Mouse (Mus musculus) heart, embryonic 14.5 days (tissue): ENCODE results near the gene Tiam1. TPM values are rescaled to one million over a fixed set of nuclear protein-coding genes. Genes with fewer than 3 reads are reported as not detected.

Experiments used
- ATAC-seq: fragments of 200-750 bp; cut with Nextera tagmentation; 2 replicates; pipeline ENCODE4 v1.8.0; 2017; ENCODE audit warnings: low read depth, moderate TSS enrichment; ENCODE audit not compliant: insufficient number of reproducible peaks, insufficient read depth, low FRiP score
- H3K27ac ChIP-seq, 2 experiments: fragments of 200-500 bp in 1 of 2; fragments of 300-500 bp in 1 of 2; sonication (generic) in 1 of 2; replicated peaks in 1 of 2; 2 replicates each; pipeline ENCODE4 v1.5.1; 2012 to 2014; ENCODE audit warnings: low read depth in 2 of 2, low read length in 2 of 2, control low read depth in 1 of 2, mild to moderate bottlenecking in 1 of 2, mixed read lengths in 1 of 2; ENCODE audit not compliant: control insufficient read depth in 1 of 2, insufficient read depth in 1 of 2
- H3K27me3 ChIP-seq: fragments of 300-500 bp; sonication (generic); 2 replicates; pipeline ENCODE4 v1.6.1; 2014; ENCODE audit warnings: mild to moderate bottlenecking, low read length, control low read depth; ENCODE audit not compliant: control insufficient read depth, insufficient read depth
- H3K36me3 ChIP-seq: fragments of 300-500 bp; sonication (generic); 2 replicates; pipeline ENCODE4 v1.6.1; 2014; ENCODE audit warnings: mild to moderate bottlenecking, control low read depth, low read length, mixed read lengths; ENCODE audit not compliant: control insufficient read depth, insufficient read depth
- H3K4me1 ChIP-seq, 2 experiments: fragments of 200-500 bp in 1 of 2; fragments of 300-500 bp in 1 of 2; sonication (generic) in 1 of 2; 2 replicates each; pipeline ENCODE4 v1.6.1; 2012 to 2014; ENCODE audit warnings: low read length in 2 of 2, control low read depth in 1 of 2, mixed read lengths in 1 of 2; ENCODE audit not compliant: control insufficient read depth in 2 of 2, insufficient read depth in 2 of 2
- H3K4me2 ChIP-seq: fragments of 300-500 bp; sonication (generic); 2 replicates; pipeline ENCODE4 v1.6.1; 2014; ENCODE audit warnings: mild to moderate bottlenecking, low read length
- H3K4me3 ChIP-seq, 2 experiments: fragments of 200-500 bp in 1 of 2; fragments of 300-500 bp in 1 of 2; sonication (generic) in 1 of 2; 2 replicates each; pipeline ENCODE4 v1.5.1; 2012 to 2014; ENCODE audit warnings: low read length in 2 of 2, mild to moderate bottlenecking in 2 of 2, control low read depth in 1 of 2, low read depth in 1 of 2, moderate library complexity in 1 of 2; ENCODE audit not compliant: control insufficient read depth in 1 of 2, insufficient read depth in 1 of 2
- H3K9ac ChIP-seq: fragments of 300-500 bp; sonication (generic); 2 replicates; pipeline ENCODE4 v1.6.1; 2014; ENCODE audit warnings: mild to moderate bottlenecking, low read length
- H3K9me3 ChIP-seq: fragments of 300-500 bp; sonication (generic); 2 replicates; pipeline ENCODE4 v1.6.1; 2016; ENCODE audit warnings: low read length, control low read depth; ENCODE audit not compliant: control insufficient read depth
- WGBS: fragments of 180-500 bp; shearing (Covaris S2); extraction: QIAGEN DNeasy Blood & Tissue Kit; methylation state at CpG from one replicate; pipeline ENCODE4 v1.1.7; 2014; 5-methylcytosine and 5-hydroxymethylcytosine counted together
- polyA plus RNA-seq: library from polyadenylated mRNA; unstranded; fragments of >200 nt; fragmentation: Nextera tagmentation; extraction: Ambion mirVana; gene quantifications from 2 replicates; pipeline ENCODE4 v1.2.1, GENCODE M21; 2014

Gene Tiam1
- polyA plus RNA-seq, 1 experiment from 2014 or later = 12.6 TPM

DNA sequence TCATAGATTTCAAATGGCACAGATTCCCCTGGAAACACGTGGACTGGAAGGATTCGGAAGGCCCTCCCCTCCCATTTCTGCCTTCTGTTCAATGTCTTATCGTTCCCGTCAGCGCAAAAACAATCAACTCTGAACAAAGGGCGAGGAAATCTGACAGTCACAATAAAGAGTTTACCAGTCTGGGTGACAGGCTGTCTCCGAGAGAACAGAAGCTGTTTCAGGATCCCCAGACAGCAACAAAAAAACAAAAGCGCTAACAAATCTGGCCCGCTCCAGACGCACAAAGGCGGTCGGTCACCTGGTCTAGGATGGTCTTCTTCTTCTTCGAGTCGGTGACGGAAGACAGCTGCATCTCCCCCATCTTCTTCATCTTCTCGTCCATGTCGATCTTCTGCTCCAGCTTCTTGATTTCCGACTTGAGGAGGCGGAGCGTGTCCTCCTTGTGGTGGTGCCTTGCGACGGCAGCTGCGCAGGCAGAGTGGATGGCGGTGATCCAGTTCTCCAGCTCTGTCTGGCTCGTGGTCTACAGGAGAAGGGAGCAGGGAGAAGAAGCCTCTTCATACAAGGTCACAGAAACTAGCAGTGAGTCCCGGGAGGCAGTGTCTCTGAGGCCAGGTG, 276.2 kb downstream of the Tiam1 start:
- ATAC-seq = no peak
- H3K27me3 ChIP-seq = no peaks in the 10 kb centered on the region
- H3K27ac ChIP-seq = no peak overlapping the region
- no peaks in the 10 kb centered on the region for H3K9me3 ChIP-seq
- H3K9ac ChIP-seq = no peak overlapping the region
- 83% methylated on average over 25 of the region's 26 CpGs for WGBS
- no peaks in the 10 kb centered on the region for H3K36me3 ChIP-seq
- no peak overlapping the region for H3K4me3 ChIP-seq
- peaks cover 14 to 15% of the 10 kb centered on the region in 2 experiments for H3K4me1 ChIP-seq
- no peak overlapping the region for H3K4me2 ChIP-seq

DNA sequence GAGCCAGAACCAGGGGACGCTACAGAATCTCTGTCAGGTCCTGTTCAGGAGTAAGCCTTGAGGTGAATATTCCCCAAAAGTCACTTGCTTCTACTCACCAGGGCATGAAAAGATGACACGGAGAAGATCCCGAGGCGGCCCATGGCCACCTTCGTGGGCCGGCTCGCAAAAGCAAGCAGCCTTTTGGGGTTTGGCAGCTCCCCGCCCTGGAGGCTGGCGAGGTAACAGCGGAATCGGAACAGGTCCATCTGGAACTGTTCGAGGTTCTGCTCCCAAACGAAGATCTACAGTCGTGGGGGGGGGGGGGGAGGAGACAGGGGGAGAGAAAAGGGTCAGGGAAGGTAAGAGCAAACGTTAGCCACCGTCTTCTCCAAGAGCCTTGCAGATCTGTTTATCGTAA, 278.4 kb downstream of the Tiam1 start:
- H3K27me3 ChIP-seq = no peaks in the 10 kb centered on the region
- no peak overlapping the region for H3K27ac ChIP-seq
- no peaks in the 10 kb centered on the region for H3K9me3 ChIP-seq
- no peak for ATAC-seq
- no peak overlapping the region for H3K4me2 ChIP-seq
- no peak overlapping the region for H3K4me3 ChIP-seq
- peaks cover 5 to 10% of the 10 kb centered on the region in 2 experiments; a peak in 2 of 4 replicates for H3K4me1 ChIP-seq
- no peak overlapping the region for H3K9ac ChIP-seq
- WGBS = 91% methylated on average over 17 of the region's 17 CpGs
- no peaks in the 10 kb centered on the region for H3K36me3 ChIP-seq

DNA sequence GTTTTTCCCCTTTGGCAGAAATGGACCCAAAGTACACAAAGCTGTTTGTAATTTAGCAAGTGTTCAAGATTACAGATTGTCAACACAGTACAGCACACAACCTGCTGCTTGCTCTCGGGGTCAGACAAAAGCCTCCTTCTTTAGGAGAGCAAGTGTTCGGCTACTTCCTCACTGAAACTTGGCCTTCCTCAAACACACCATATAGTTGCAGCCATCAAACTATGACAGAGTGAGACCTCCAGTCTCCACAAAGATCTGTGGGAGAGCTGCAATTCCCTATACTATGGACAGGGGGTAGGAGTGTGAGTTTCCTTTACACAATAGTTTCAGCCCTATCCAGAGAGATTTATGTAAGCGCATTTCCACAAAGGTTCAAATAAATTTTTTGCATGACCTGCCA, 278.9 kb downstream of the Tiam1 start:
- no peak overlapping the region for H3K4me3 ChIP-seq
- no peak overlapping the region for H3K27ac ChIP-seq
- no peak overlapping the region for H3K4me2 ChIP-seq
- H3K9ac ChIP-seq = no peak overlapping the region
- H3K36me3 ChIP-seq = peaks cover 1% of the 10 kb centered on the region; the same call in 1 of the 2 replicates
- ATAC-seq = no peak
- peaks cover 5 to 10% of the 10 kb centered on the region in 2 experiments; a peak in 2 of 4 replicates for H3K4me1 ChIP-seq
- H3K27me3 ChIP-seq = no peaks in the 10 kb centered on the region
- H3K9me3 ChIP-seq = no peaks in the 10 kb centered on the region
- WGBS = 78% methylated on average over 3 of the region's 3 CpGs

DNA sequence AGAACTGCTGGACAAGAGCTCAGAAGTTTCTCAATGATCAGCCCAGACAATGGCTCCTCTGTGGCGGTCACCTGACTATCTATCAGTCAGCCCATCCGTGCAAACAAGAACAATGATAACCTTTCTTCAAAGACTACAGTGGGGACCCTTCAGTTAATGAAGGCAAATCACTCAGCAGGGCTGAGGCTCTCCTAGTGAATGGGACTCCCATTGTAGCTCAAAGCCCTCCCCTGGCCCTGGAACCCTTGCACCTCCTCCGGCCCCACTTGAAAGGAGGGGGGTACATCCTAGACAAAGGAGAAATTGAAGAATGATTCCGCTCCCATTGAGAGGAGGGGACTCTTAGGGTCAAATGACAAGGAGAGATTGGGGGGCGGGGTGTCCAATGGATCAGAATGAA, 280.3 kb downstream of the Tiam1 start:
- 40% methylated on average over 5 of the region's 5 CpGs for WGBS
- ATAC-seq = no peak
- H3K36me3 ChIP-seq = peaks cover 9% of the 10 kb centered on the region; the same call in 1 of the 2 replicates
- H3K9me3 ChIP-seq = no peaks in the 10 kb centered on the region
- no peak overlapping the region for H3K27ac ChIP-seq
- peak overlapping the region; percentile 13; the same call in 1 of the 2 replicates for H3K4me2 ChIP-seq
- H3K27me3 ChIP-seq = no peaks in the 10 kb centered on the region
- no peak overlapping the region for H3K9ac ChIP-seq
- peaks cover 5 to 10% of the 10 kb centered on the region in 2 experiments; a peak in 2 of 4 replicates for H3K4me1 ChIP-seq
- no peak overlapping the region for H3K4me3 ChIP-seq

DNA sequence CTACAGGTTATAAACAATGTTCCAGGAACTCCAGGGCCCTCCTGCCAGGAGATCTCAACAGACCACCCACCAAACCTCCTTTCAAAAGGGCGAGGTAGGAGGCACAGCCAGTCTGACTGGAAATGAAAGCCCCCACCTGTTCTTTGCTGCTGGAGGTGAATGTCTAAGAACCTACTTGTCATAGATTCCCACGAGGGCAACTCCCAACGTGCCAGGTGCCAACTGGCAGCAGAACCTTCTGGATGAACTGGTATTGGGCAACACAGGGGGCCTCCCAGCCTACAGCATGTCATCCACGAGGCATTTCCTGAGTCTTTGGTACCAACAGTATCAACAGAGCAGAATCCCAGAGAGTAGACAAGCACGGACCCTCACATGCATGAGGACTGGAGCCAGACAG, 282.0 kb downstream of the Tiam1 start:
- Histone ChIP-seq H3K36me3 (peaks cover 9% of the 10 kb centered on the region; the same call in 1 of the 2 replicates), H3K4me1 (peaks cover 5 to 10% of the 10 kb centered on the region in 2 experiments; a peak in 2 of 4 replicates), H3K27me3 (no peaks in the 10 kb centered on the region), H3K9ac (no peak overlapping the region), H3K9me3 (no peaks in the 10 kb centered on the region), H3K4me3 (no peak overlapping the region), H3K27ac (no peak overlapping the region), H3K4me2 (no peak overlapping the region)
- no peak for ATAC-seq
- 58% methylated on average over 5 of the region's 5 CpGs for WGBS

DNA sequence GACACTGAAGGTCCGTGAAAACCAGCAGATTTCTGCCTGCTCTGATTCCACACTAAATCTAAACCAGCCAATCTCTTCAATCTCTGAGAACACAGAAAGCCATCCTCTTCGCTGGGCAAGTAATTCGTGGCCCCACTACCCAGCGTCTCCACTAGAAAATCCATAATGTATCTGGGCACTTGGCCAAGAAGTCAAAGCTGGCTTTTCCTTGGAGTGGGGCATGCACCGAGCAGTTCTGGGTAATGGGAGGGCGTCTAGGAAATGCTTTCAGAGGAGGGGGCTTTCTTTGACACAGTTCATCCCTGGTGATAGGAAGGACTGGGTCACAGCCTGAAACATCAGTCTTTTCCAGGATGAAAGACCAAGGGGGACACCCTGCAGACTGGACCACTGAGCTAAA, 282.9 kb downstream of the Tiam1 start:
- Histone ChIP-seq H3K4me2 (no peak overlapping the region), H3K4me1 (peaks cover 5 to 10% of the 10 kb centered on the region in 2 experiments; a peak in 2 of 4 replicates), H3K9ac (no peak overlapping the region), H3K36me3 (peaks cover 9% of the 10 kb centered on the region; the same call in 1 of the 2 replicates), H3K27ac (no peak overlapping the region), H3K9me3 (no peaks in the 10 kb centered on the region), H3K27me3 (no peaks in the 10 kb centered on the region), H3K4me3 (no peak overlapping the region)
- WGBS = 67% methylated on average over 6 of the region's 6 CpGs
- ATAC-seq = no peak

DNA sequence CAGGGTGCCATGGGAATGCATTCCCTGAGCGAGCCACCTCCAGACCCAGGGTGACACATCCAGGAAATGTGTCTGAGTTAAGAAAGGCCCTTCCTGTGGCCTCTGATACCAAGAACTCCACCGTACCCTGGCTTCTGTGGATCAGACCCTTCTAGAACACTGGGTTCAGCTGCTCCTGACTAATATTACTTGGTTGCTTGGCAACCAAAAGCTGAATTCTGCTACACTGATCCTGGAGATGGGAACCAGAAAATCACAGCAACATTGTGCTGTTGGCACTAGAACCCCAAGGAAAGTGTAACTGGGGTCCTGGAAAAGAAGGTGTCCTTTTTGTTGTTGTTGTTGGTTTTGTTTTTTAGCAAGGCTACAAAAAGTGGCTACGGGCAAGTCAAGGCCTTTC, 285.9 kb downstream of the Tiam1 start:
- H3K9ac ChIP-seq = no peak overlapping the region
- 68% methylated on average over 3 of the region's 3 CpGs for WGBS
- no peaks in the 10 kb centered on the region for H3K27me3 ChIP-seq
- no peak overlapping the region for H3K4me2 ChIP-seq
- H3K4me3 ChIP-seq = no peak overlapping the region
- no peak overlapping the region for H3K27ac ChIP-seq
- no peaks in the 10 kb centered on the region for H3K9me3 ChIP-seq
- H3K4me1 ChIP-seq = peaks cover 0 to 4% of the 10 kb centered on the region in 2 experiments; a peak in 2 of 4 replicates
- ATAC-seq = no peak
- peaks cover 9% of the 10 kb centered on the region; the same call in 1 of the 2 replicates for H3K36me3 ChIP-seq

DNA sequence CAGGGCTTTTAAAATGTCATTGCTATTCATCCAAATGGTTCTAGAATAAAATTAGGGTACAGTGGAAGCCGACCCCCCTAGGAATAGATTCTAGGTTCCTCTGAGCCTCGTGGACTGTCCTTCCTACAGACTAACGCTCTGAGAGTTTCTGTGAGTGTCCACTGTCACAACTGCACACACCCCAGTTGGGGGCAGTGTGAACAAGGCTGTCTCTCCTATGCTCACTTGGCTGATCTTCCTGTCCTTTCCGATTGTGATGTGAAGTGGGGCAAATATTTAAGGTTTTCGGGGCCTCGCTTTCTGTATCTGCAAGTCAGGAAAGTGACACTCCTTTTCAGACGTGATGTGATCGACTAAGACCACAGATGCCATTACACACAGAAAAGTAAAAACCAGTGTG, 288.8 kb downstream of the Tiam1 start:
- peaks cover 7% of the 10 kb centered on the region; the same call in 1 of the 2 replicates for H3K36me3 ChIP-seq
- no peaks in the 10 kb centered on the region for H3K9me3 ChIP-seq
- WGBS = 74% methylated on average over 8 of the region's 8 CpGs
- H3K4me2 ChIP-seq = no peak overlapping the region
- no peak overlapping the region for H3K9ac ChIP-seq
- no peaks in the 10 kb centered on the region for H3K27me3 ChIP-seq
- no peak overlapping the region for H3K27ac ChIP-seq
- H3K4me3 ChIP-seq = no peak overlapping the region
- H3K4me1 ChIP-seq = no peaks in the 10 kb centered on the region
- ATAC-seq = no peak
